Mouse (Mus musculus): ENCODE measurements around the gene Cnksr3. TPM values are rescaled to one million over a fixed set of nuclear protein-coding genes. Genes with fewer than 3 reads are reported as not detected.
A peak's percentile ranks its signal among the peaks of the same experiment; 100 is the strongest.

Gene Cnksr3
- total RNA-seq, 2 experiments from 2014 or later = 11.6 to 11.9 TPM

GRCm38 (mm10) chr10:7077389-7077808 is 134.6 kb downstream of the Cnksr3 start:
- no peak for DNase-seq

DNA sequence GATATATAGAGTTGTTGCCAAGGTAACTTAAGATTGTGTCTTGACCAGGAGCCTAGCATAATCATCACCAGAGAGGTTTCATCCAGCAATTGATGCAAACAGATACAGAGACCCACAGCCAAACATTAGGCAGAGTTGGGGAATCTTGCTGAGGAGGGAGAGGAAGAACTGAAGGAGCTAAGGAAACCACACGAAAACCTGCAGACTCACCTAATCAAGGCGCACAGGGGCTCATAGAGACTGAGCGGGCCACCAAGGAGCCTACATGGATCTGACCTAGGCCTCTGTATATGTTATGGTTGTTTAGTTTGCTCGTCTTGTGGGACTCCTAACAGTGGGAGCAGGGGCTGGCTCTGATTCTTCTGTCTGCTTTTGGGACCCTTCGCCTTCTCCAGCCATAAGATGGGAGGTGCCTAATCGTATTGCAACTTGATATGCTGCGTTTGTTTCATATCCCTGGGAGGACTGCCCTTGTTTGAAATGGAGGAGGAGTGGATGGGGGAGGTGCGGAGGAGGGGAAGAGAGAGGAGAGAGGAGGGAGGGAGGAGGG is 135.3 kb downstream of the Cnksr3 start:
- DNase-seq = no peak

DNA sequence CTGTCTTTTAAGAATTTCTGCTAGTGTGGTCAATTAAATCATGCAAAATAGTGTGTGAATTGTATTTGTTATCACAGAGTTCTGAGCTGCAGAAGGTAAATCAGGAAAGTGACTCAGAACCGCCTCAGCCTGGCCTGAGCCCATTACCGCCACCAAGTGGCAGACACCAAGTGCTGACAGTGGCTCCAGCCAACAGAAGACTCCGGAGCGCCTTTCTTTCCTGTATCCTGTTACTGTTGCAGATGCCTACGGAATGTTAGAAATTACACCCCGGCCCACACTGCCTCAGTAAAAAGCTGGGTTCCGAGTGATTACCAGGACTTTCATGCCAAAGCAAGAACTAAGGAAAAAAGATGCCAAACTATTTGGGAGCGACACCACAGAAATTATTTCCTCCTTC is 135.8 kb downstream of the Cnksr3 start:
- DNase-seq = peak; percentile 83

GRCm38 (mm10) chr10:7075661-7076060 is 136.4 kb downstream of the Cnksr3 start:
- DNase-seq = no peak

DNA sequence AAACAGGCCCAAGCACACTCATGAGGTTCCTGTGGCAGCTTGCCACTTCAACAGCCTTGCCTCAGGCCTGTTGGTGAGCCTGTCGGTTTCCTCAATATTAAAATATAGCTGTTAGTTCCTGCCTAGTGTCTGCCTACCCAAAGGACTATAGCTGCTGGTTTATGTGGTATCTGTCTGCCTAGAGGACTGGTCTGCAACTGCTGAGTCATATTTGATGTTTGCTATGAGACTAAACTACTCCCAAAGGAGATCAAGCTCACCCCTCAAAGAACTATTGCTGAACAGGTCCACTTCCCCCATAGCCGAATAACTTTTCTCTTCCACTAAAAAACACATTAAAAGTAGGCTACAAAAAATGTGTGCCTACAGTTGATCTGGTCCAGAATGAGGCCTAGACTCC is 137.8 kb downstream of the Cnksr3 start:
- DNase-seq = no peak

GRCm38 (mm10) chr10:7070924-7071323 is 141.1 kb downstream of the Cnksr3 start:
- DNase-seq = no peak

- DNase-seq = no peak
These were observed 141.8 kb downstream of the Cnksr3 start for GRCm38 (mm10) chr10:7070100-7070835.

DNA sequence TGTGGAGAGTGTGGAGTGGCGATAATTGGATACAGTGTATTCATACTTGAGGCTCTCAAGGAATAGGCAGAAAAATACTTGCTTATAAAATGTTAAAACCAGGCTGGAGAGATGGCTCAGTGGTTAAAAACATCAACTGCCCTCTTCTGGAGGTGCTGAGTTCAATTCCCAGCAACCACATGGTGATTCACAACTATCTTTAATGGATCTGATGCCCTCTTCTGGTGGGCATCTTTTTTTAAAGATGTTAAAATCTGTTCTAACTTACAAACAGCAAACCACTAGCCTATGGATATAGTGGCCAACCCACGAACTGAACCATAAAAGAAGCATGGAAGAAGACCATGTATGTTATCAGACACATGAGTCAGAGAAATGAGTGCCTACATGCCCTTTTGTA is 142.9 kb downstream of the Cnksr3 start:
- no peak for DNase-seq

Other genes starting within 250 kb of the Cnksr3 start
- 1 to 10 TPM; 1.3 to 1.4 TPM for gene Ipcef1, start 159.8 kb downstream of the Cnksr3 start, total RNA-seq (2021)

Data from adrenal gland, postnatal 10 days (tissue).